Mouse (Mus musculus): ENCODE results near the gene Slc25a21. TPM values are rescaled to one million over a fixed set of nuclear protein-coding genes. Genes with fewer than 3 reads are reported as not detected.

Gene Slc25a21
- polyA plus RNA-seq, 1 experiment, result 5.0 TPM

- no peak for TF ChIP-seq POLR2A (IDR thresholded peaks at IDR 0.05; ENCODE audit: low read depth, low read length)
- Histone ChIP-seq H3K27me3 (replicated peaks; ENCODE audit: control insufficient read depth, insufficient read depth, low read length) (no peaks in the 10 kb centered on the region), H3K4me1 (ENCODE audit: control insufficient read depth, insufficient read depth, low read length) (peaks cover 13% of the 10 kb centered on the region), H3K36me3 (ENCODE audit: control insufficient read depth, insufficient read depth, low read length) (no peaks in the 10 kb centered on the region), H3K4me3 (ENCODE audit: insufficient read depth, low read depth, low read length) (no peak overlapping the region), H3K27ac (ENCODE audit: insufficient read depth, low read depth, low read length) (no peak overlapping the region)
- 74% methylated on average over 5 of the region's 5 CpGs for WGBS
- no peak for DNase-seq
Observed at GRCm38 (mm10) chr12:56894963-56895362, 302.3 kb downstream of the Slc25a21 start.

- Histone ChIP-seq H3K4me1 (ENCODE audit: control insufficient read depth, insufficient read depth, low read length) (no peaks in the 10 kb centered on the region), H3K27me3 (replicated peaks; ENCODE audit: control insufficient read depth, insufficient read depth, low read length) (no peaks in the 10 kb centered on the region), H3K27ac (ENCODE audit: insufficient read depth, low read depth, low read length) (no peak overlapping the region), H3K36me3 (ENCODE audit: control insufficient read depth, insufficient read depth, low read length) (no peaks in the 10 kb centered on the region), H3K4me3 (ENCODE audit: insufficient read depth, low read depth, low read length) (no peak overlapping the region)
- no peak for DNase-seq
- 38% methylated on average over 6 of the region's 6 CpGs for WGBS
- no peak for TF ChIP-seq POLR2A (IDR thresholded peaks at IDR 0.05; ENCODE audit: low read depth, low read length)
Observed at GRCm38 (mm10) chr12:56890891-56891726, 306.2 kb downstream of the Slc25a21 start.

- Histone ChIP-seq H3K4me1 (ENCODE audit: control insufficient read depth, insufficient read depth, low read length) (no peaks in the 10 kb centered on the region), H3K4me3 (ENCODE audit: insufficient read depth, low read depth, low read length) (no peak overlapping the region), H3K27me3 (replicated peaks; ENCODE audit: control insufficient read depth, insufficient read depth, low read length) (no peaks in the 10 kb centered on the region), H3K27ac (ENCODE audit: insufficient read depth, low read depth, low read length) (no peak overlapping the region), H3K36me3 (ENCODE audit: control insufficient read depth, insufficient read depth, low read length) (no peaks in the 10 kb centered on the region)
- 41% methylated on average over 3 of the region's 3 CpGs for WGBS
- TF ChIP-seq CTCF (conservative IDR thresholded peaks at IDR 0.05; ENCODE audit: insufficient read depth, insufficient read length, low read depth, low read length) (no peak), POLR2A (IDR thresholded peaks at IDR 0.05; ENCODE audit: low read depth, low read length) (no peak)
- DNase-seq, result no peak
Observed at GRCm38 (mm10) chr12:56877796-56878195, 319.5 kb downstream of the Slc25a21 start.

DNA sequence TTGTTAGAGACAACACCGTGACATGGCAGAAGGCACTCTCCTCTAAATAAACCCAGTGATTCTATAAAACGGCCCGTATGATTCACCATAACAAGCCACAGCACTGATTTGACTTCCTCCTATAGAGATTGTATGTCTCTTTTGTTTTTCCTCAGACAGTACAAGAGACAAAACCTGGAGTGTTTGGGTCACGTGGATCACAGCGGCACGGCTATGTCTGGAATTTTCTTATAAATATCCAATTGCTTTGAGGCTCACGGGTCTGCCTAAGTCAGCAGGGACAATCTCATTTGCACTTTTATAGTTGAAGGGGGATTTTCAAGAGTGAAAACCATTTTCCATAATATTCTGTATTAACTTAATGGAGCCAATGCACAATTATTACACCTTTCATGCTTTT, 320.7 kb downstream of the Slc25a21 start:
- Histone ChIP-seq H3K36me3 (ENCODE audit: control insufficient read depth, insufficient read depth, low read length) (no peaks in the 10 kb centered on the region), H3K4me1 (ENCODE audit: control insufficient read depth, insufficient read depth, low read length) (no peaks in the 10 kb centered on the region), H3K4me3 (ENCODE audit: insufficient read depth, low read depth, low read length) (no peak overlapping the region), H3K27me3 (replicated peaks; ENCODE audit: control insufficient read depth, insufficient read depth, low read length) (no peaks in the 10 kb centered on the region), H3K27ac (ENCODE audit: insufficient read depth, low read depth, low read length) (no peak overlapping the region)
- no peak for TF ChIP-seq POLR2A (IDR thresholded peaks at IDR 0.05; ENCODE audit: low read depth, low read length)
- no peak for TF ChIP-seq CTCF (conservative IDR thresholded peaks at IDR 0.05; ENCODE audit: insufficient read depth, insufficient read length, low read depth, low read length)
- WGBS, result 58% methylated on average over 7 of the region's 7 CpGs
- no peak for DNase-seq

DNA sequence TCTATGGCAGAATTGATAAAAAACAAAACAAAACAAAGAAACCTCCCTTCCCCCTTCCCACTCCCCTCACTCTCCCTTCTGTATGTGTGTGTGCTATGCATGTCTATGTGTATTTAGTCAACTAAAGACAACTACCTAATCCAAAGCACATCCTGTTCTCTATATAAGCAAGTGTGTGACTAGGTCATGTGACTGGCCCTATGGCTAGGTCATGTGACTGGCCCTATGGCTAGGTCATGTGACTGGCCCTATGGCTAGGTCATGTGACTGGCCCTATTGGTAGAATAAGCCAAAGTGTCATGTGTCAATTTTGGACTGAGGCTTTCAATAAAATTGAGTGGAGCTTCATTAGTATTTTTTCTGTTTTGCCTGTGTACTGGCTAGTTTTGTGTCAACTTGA, 324.1 kb downstream of the Slc25a21 start:
- Histone ChIP-seq H3K27ac (ENCODE audit: insufficient read depth, low read depth, low read length) (no peak overlapping the region), H3K4me1 (ENCODE audit: control insufficient read depth, insufficient read depth, low read length) (no peaks in the 10 kb centered on the region), H3K36me3 (ENCODE audit: control insufficient read depth, insufficient read depth, low read length) (no peaks in the 10 kb centered on the region), H3K4me3 (ENCODE audit: insufficient read depth, low read depth, low read length) (no peak overlapping the region), H3K27me3 (replicated peaks; ENCODE audit: control insufficient read depth, insufficient read depth, low read length) (no peaks in the 10 kb centered on the region)
- TF ChIP-seq CTCF (conservative IDR thresholded peaks at IDR 0.05; ENCODE audit: insufficient read depth, insufficient read length, low read depth, low read length) (no peak), POLR2A (IDR thresholded peaks at IDR 0.05; ENCODE audit: low read depth, low read length) (no peak)
- no peak for DNase-seq

- Histone ChIP-seq H3K36me3 (ENCODE audit: control insufficient read depth, insufficient read depth, low read length) (no peaks in the 10 kb centered on the region), H3K27ac (ENCODE audit: insufficient read depth, low read depth, low read length) (no peak overlapping the region), H3K4me3 (ENCODE audit: insufficient read depth, low read depth, low read length) (no peak overlapping the region), H3K27me3 (replicated peaks; ENCODE audit: control insufficient read depth, insufficient read depth, low read length) (no peaks in the 10 kb centered on the region), H3K4me1 (ENCODE audit: control insufficient read depth, insufficient read depth, low read length) (no peaks in the 10 kb centered on the region)
- 77% methylated on average over 3 of the region's 3 CpGs for WGBS
- TF ChIP-seq POLR2A (IDR thresholded peaks at IDR 0.05; ENCODE audit: low read depth, low read length) (no peak), CTCF (conservative IDR thresholded peaks at IDR 0.05; ENCODE audit: insufficient read depth, insufficient read length, low read depth, low read length) (no peak)
- DNase-seq, result no peak
Observed at GRCm38 (mm10) chr12:56870569-56870968, 326.7 kb downstream of the Slc25a21 start.

GRCm38 (mm10) chr12:56863873-56864562, 333.3 kb downstream of the Slc25a21 start:
- H3K27ac ChIP-seq (ENCODE audit: insufficient read depth, low read depth, low read length), result no peak overlapping the region
- DNase-seq, result no peak
- 84% methylated on average over 4 of the region's 4 CpGs for WGBS
- H3K4me1 ChIP-seq (ENCODE audit: control insufficient read depth, insufficient read depth, low read length), result no peaks in the 10 kb centered on the region; the same call in 1 of the 2 replicates
- no peak overlapping the region for H3K4me3 ChIP-seq (ENCODE audit: insufficient read depth, low read depth, low read length)
- H3K27me3 ChIP-seq (replicated peaks; ENCODE audit: control insufficient read depth, insufficient read depth, low read length), result no peaks in the 10 kb centered on the region
- no peaks in the 10 kb centered on the region for H3K36me3 ChIP-seq (ENCODE audit: control insufficient read depth, insufficient read depth, low read length)
- no peak for TF ChIP-seq POLR2A (IDR thresholded peaks at IDR 0.05; ENCODE audit: low read depth, low read length)
- no peak for TF ChIP-seq CTCF (conservative IDR thresholded peaks at IDR 0.05; ENCODE audit: insufficient read depth, insufficient read length, low read depth, low read length)

Measured in kidney, adult 2 months (tissue).